Mouse (Mus musculus) CH12.LX (cell line): ENCODE results near the gene Kcnk7. TPM values are rescaled to one million over a fixed set of nuclear protein-coding genes. Genes with fewer than 3 reads are reported as not detected.

Source experiments
- DNase-seq: peaks from one replicate; pipeline ENCODE4 v3.0.0-alpha.2; 2013; ENCODE audit errors: extremely low read depth
- H3K27ac ChIP-seq: 2 replicates; pipeline ENCODE4 v1.5.1; 2012; ENCODE audit warnings: low read depth, mild to moderate bottlenecking, control low read depth, moderate library complexity; ENCODE audit not compliant: insufficient read depth
- H3K27me3 ChIP-seq: replicated peaks from 2 replicates; pipeline ENCODE3; 2012; ENCODE audit warnings: inconsistent platforms
- H3K36me3 ChIP-seq, 2 experiments: replicated peaks in 1 of 2; 2 replicates each; pipeline versions ENCODE3 to v1.6.1; 2012; ENCODE audit warnings: inconsistent platforms in 1 of 2, low read length in 1 of 2, mild to moderate bottlenecking in 1 of 2, mixed read lengths in 1 of 2, moderate library complexity in 1 of 2; ENCODE audit not compliant: control insufficient read depth in 1 of 2, insufficient read depth in 1 of 2
- H3K4me1 ChIP-seq, 2 experiments: 2 replicates each; pipeline ENCODE4 v1.6.1; 2012; ENCODE audit warnings: inconsistent platforms in 1 of 2, moderate library complexity in 1 of 2; ENCODE audit not compliant: insufficient read depth in 2 of 2, control insufficient read depth in 1 of 2
- H3K4me2 ChIP-seq: 2 replicates; pipeline ENCODE4 v1.6.1; 2012; ENCODE audit warnings: low read depth, mild to moderate bottlenecking, control low read depth; ENCODE audit not compliant: poor library complexity, insufficient read depth, severe bottlenecking
- H3K4me3 ChIP-seq, 3 experiments: fragments of 150-350 bp in 1 of 3; sonication (generic) in 1 of 3; replicated peaks in 1 of 3; 2 replicates each; pipeline versions ENCODE3 to v1.5.1; 2011 to 2012; ENCODE audit warnings: low read depth in 2 of 3, low read length in 2 of 3, mild to moderate bottlenecking in 2 of 3, moderate library complexity in 2 of 3, control low read depth in 1 of 3, improper control_type of control experiment in 1 of 3, inconsistent platforms in 1 of 3, mixed read lengths in 1 of 3; ENCODE audit not compliant: poor library complexity in 1 of 3
- H3K79me2 ChIP-seq: replicated peaks from 2 replicates; pipeline ENCODE4 v1.6.1; 2012; ENCODE audit warnings: mild to moderate bottlenecking, moderate library complexity; ENCODE audit not compliant: control insufficient read depth, poor library complexity, insufficient read depth, severe bottlenecking; ENCODE audit errors: extremely low read depth
- H3K9ac ChIP-seq: 2 replicates; pipeline ENCODE4 v1.6.1; 2012; ENCODE audit warnings: low read depth, mild to moderate bottlenecking, control low read depth, moderate library complexity; ENCODE audit not compliant: insufficient read depth
- H3K9me3 ChIP-seq: replicated peaks from 2 replicates; pipeline ENCODE3; 2012; ENCODE audit warnings: low read length, inconsistent platforms, mixed read lengths
- ETS1 ChIP-seq: conservative IDR thresholded peaks from 2 replicates; pipeline ENCODE4 v1.6.1; 2012; ENCODE audit warnings: low read depth, mild to moderate bottlenecking, inconsistent platforms, low read length, improper control_type of control experiment, moderate library complexity
- MXI1 ChIP-seq: IDR thresholded peaks from 2 replicates; pipeline ENCODE4 v1.6.1; 2011; ENCODE audit warnings: mild to moderate bottlenecking, low read depth, low read length, improper control_type of control experiment
- NELFE ChIP-seq: IDR thresholded peaks from 2 replicates; pipeline ENCODE4 v1.6.1; 2011; ENCODE audit warnings: low read depth, low read length, improper control_type of control experiment
- NRF1 ChIP-seq: IDR thresholded peaks from 2 replicates; pipeline ENCODE4 v1.6.1; 2014; ENCODE audit warnings: low read depth, mild to moderate bottlenecking, inconsistent platforms, low read length, improper control_type of control experiment, moderate library complexity
- PAX5 ChIP-seq: IDR thresholded peaks from 2 replicates; pipeline ENCODE4 v1.6.1; 2012; ENCODE audit warnings: low read length, inconsistent platforms, mixed read lengths
- POLR2AphosphoS2 ChIP-seq: IDR thresholded peaks from 2 replicates; pipeline ENCODE4 v1.6.1; 2011; ENCODE audit warnings: low read depth, low read length, improper control_type of control experiment
- SIN3A ChIP-seq: IDR thresholded peaks from 2 replicates; pipeline ENCODE4 v1.6.1; 2012; ENCODE audit warnings: low read length, improper control_type of control experiment, inconsistent platforms
- SMC3 ChIP-seq: IDR thresholded peaks from 2 replicates; pipeline ENCODE4 v1.6.1; 2011; ENCODE audit warnings: low read depth, low read length, improper control_type of control experiment
- TCF12 ChIP-seq: IDR thresholded peaks from 2 replicates; pipeline ENCODE4 v1.6.1; 2014; ENCODE audit warnings: low read depth, mild to moderate bottlenecking, inconsistent platforms, low read length, improper control_type of control experiment
- UBTF ChIP-seq: IDR thresholded peaks from 2 replicates; pipeline ENCODE4 v1.6.1; 2012; ENCODE audit warnings: low read depth, mild to moderate bottlenecking, inconsistent platforms, low read length, improper control_type of control experiment, moderate library complexity
- USF2 ChIP-seq: conservative IDR thresholded peaks from 2 replicates; pipeline ENCODE4 v1.6.1; 2011; ENCODE audit warnings: low read depth, low read length, improper control_type of control experiment
- ZNF384 ChIP-seq: IDR thresholded peaks from 2 replicates; pipeline ENCODE4 v1.6.1; 2012; ENCODE audit warnings: low read depth, low read length, improper control_type of control experiment, inconsistent platforms
- dilution Hi-C: fragments of 300-500 bp; cut with MboI; formaldehyde crosslinking; loops from 2 replicates; pipeline ENCODE4 v1.14.3; 2020; ENCODE audit warnings: low sequenced_read_pairs; ENCODE audit not compliant: extremely low pct_unique_long_range_greater_than_20kb, extremely low pct_ligation_motif_present
- in situ Hi-C: fragments of 300-500 bp; cut with MboI; formaldehyde crosslinking; loops from 3 replicates; pipeline ENCODE4 v1.14.3; 2019; ENCODE audit warnings: low sequenced_read_pairs, low pct_ligation_motif_present, low pct_unique_long_range_greater_than_20kb, mixed read lengths
- polyA plus RNA-seq: library from polyadenylated mRNA; unstranded; fragments of >175 nt; gene quantifications from 2 replicates; pipeline ENCODE4 v1.2.1, GENCODE M21; 2012; ENCODE audit warnings: low read depth; ENCODE audit not compliant: insufficient read length
- total RNA-seq, 2 experiments: library from RNA; depleted of rRNA; stranded (reverse); fragments of 300-350 nt in 1 of 2; fragments of >200 nt in 1 of 2; gene quantifications; 2 replicates each; pipeline ENCODE4 v1.2.3; 2012 to 2014

Gene Kcnk7
- total and polyA plus RNA-seq, 3 experiments, result 0.30 TPM; not detected in 2

GRCm38 (mm10) chr19:5690343-5690735 is 13.8 kb upstream of the Kcnk7 start:
- H3K9ac ChIP-seq, result peak overlapping the region; percentile 62
- H3K4me2 ChIP-seq, result peak overlapping the region; percentile 75
- dilution Hi-C loops (no loop called here), in situ Hi-C loops (no loop called here)
- no peak for TF ChIP-seq SMC3
- TF ChIP-seq POLR2AphosphoS2, result no peak
- H3K9me3 ChIP-seq, result no peaks in the 10 kb centered on the region
- peaks cover 36 to 66% of the 10 kb centered on the region in 2 experiments for H3K36me3 ChIP-seq
- peaks cover 28 to 40% of the 10 kb centered on the region in 2 experiments for H3K4me1 ChIP-seq
- H3K27ac ChIP-seq, result no peak overlapping the region
- H3K27me3 ChIP-seq, result no peaks in the 10 kb centered on the region
- peaks cover 35% of the 10 kb centered on the region for H3K79me2 ChIP-seq
- H3K4me3 ChIP-seq, result peak overlapping the region; percentile 51 to 95 (median 83)
- no peak for DNase-seq

- Histone ChIP-seq H3K4me3 (peak overlapping the region in 1 of 3 experiments; percentile 3), H3K4me1 (peaks cover 36 to 53% of the 10 kb centered on the region in 2 experiments), H3K27ac (no peak overlapping the region), H3K9ac (0 out of 2 replicates have a peak overlapping the region, but pooled peaks have one; percentile 5), H3K9me3 (no peaks in the 10 kb centered on the region), H3K79me2 (peaks cover 35% of the 10 kb centered on the region), H3K36me3 (peaks cover 33 to 67% of the 10 kb centered on the region in 2 experiments), H3K4me2 (no peak overlapping the region)
- DNase-seq, result no peak
- TF ChIP-seq USF2, result no peak
- TF ChIP-seq ETS1, result no peak
- no peak for TF ChIP-seq UBTF
- TF ChIP-seq ZNF384, result no peak
- TF ChIP-seq PAX5, result no peak
- no peak for TF ChIP-seq NRF1
- TF ChIP-seq SIN3A, result no peak
- no peak for TF ChIP-seq MXI1
- TF ChIP-seq, all 38 proteins: peak for 0
- no peaks in the 10 kb centered on the region for H3K27me3 ChIP-seq
- dilution Hi-C loops (no loop called here), in situ Hi-C loops (no loop called here)
Observed at GRCm38 (mm10) chr19:5691601-5692000, 12.6 kb upstream of the Kcnk7 start.

- H3K27me3 ChIP-seq, result no peaks in the 10 kb centered on the region
- TF ChIP-seq NELFE (no peak), ETS1 (no peak), TCF12 (no peak)
- H3K36me3 ChIP-seq, result peaks cover 35 to 69% of the 10 kb centered on the region in 2 experiments
- H3K27ac ChIP-seq, result no peak overlapping the region
- H3K4me2 ChIP-seq, result no peak overlapping the region
- no peaks in the 10 kb centered on the region for H3K9me3 ChIP-seq
- in situ Hi-C loops, result no loop called here
- peaks cover 31% of the 10 kb centered on the region for H3K79me2 ChIP-seq
- no peak for DNase-seq
- peaks cover 32 to 52% of the 10 kb centered on the region in 2 experiments for H3K4me1 ChIP-seq
- dilution Hi-C loops, result no loop called here
- H3K4me3 ChIP-seq, result no peak overlapping the region
- H3K9ac ChIP-seq, result no peak overlapping the region
Observed at GRCm38 (mm10) chr19:5692086-5692912, 11.9 kb upstream of the Kcnk7 start.
